Mouse (Mus musculus) lung, postnatal 0 days (tissue): Measurements from ENCODE around the gene Jade1.

Experiments
- CTCF ChIP-seq: IDR thresholded peaks from 2 replicates; pipeline ENCODE4 v1.5.1; 2016; ENCODE audit warnings: antibody characterized with exemption, mild to moderate bottlenecking
- EP300 ChIP-seq: IDR thresholded peaks from 2 replicates; pipeline ENCODE4 v1.6.1; 2016; ENCODE audit warnings: antibody characterized with exemption, mild to moderate bottlenecking, control low read depth

DNA sequence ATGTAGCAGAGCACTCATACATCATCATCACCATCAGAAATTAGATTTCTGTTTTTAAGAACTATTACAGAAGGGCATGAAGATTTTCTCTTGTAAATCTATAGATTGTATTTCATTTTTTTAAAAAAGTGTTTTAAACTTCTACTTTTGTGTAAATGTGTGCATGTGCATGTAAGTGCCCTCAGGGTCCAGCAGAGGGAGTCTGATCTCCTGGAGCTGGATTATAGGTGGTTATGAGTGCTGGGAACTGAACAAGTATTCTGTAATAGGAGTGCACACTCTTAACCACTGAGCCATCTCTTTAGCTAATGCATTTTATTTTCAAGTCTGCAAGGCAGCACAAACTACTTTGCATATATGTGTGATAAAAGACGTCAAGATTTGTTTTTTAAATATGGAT lies 100.1 kb downstream of the Jade1 start:
- TF ChIP-seq CTCF (no peak), EP300 (no peak)
